Mouse (Mus musculus) heart, embryonic 10.5 days (tissue): ENCODE data around the gene Zbtb22. TPM values are rescaled to one million over a fixed set of nuclear protein-coding genes. Genes with fewer than 3 reads are reported as not detected.

Source experiments
- DNase-seq: peaks from one replicate; pipeline ENCODE4 v3.0.0-alpha.2; 2017; ENCODE audit warnings: low spot score
- H3K27ac ChIP-seq: fragments of 300-500 bp; sonication (generic); 2 replicates; pipeline ENCODE4 v1.5.1; 2016; ENCODE audit warnings: mild to moderate bottlenecking
- H3K27me3 ChIP-seq: fragments of 300-500 bp; sonication (generic); 2 replicates; pipeline ENCODE4 v1.6.1; 2016; ENCODE audit warnings: mild to moderate bottlenecking; ENCODE audit not compliant: poor library complexity, insufficient read depth, severe bottlenecking
- H3K36me3 ChIP-seq: fragments of 300-500 bp; sonication (generic); 2 replicates; pipeline ENCODE4 v1.6.1; 2016; ENCODE audit warnings: mild to moderate bottlenecking, moderate library complexity
- H3K4me1 ChIP-seq: fragments of 300-500 bp; sonication (generic); 2 replicates; pipeline ENCODE4 v1.6.1; 2016; ENCODE audit warnings: mild to moderate bottlenecking
- H3K4me3 ChIP-seq: fragments of 300-500 bp; sonication (generic); 2 replicates; pipeline ENCODE4 v1.5.1; 2016; ENCODE audit warnings: mild to moderate bottlenecking, moderate library complexity
- H3K9me3 ChIP-seq: fragments of 300-500 bp; sonication (generic); 2 replicates; pipeline ENCODE4 v1.6.1; 2016; ENCODE audit warnings: mild to moderate bottlenecking, moderate library complexity
- WGBS: fragments of 180-500 bp; shearing (Covaris S2); methylation state at CpG from one replicate; pipeline ENCODE4 v1.1.7; 2016; 5-methylcytosine and 5-hydroxymethylcytosine counted together
- polyA plus RNA-seq: library from polyadenylated mRNA; unstranded; fragments of >200 nt; fragmentation: Nextera tagmentation; extraction: Ambion mirVana; gene quantifications from 2 replicates; pipeline ENCODE4 v1.2.1, GENCODE M21; 2016

Zbtb22 gene
- polyA plus RNA-seq, 1 experiment from 2014 or later, result 17.3 TPM

- Histone ChIP-seq H3K27me3 (no peaks in the 10 kb centered on the region), H3K36me3 (peaks cover 25% of the 10 kb centered on the region), H3K9me3 (no peaks in the 10 kb centered on the region), H3K27ac (peak overlapping the region; percentile 83), H3K4me1 (peaks cover 47% of the 10 kb centered on the region), H3K4me3 (peak overlapping the region; percentile 82)
- under 1% methylated on average over 52 of the region's 52 CpGs for WGBS
- DNase-seq, result peak; percentile 92
Measured at GRCm38 (mm10) chr17:33919351-33920281, 3.9 kb downstream of the Zbtb22 start.

GRCm38 (mm10) chr17:33920282-33921097 lies 4.8 kb downstream of the Zbtb22 start:
- H3K4me1 ChIP-seq, result peaks cover 41% of the 10 kb centered on the region
- H3K4me3 ChIP-seq, result peak overlapping the region; percentile 82
- WGBS, result under 1% methylated on average over 36 of the region's 36 CpGs

GRCm38 (mm10) chr17:33921361-33921760 lies 5.7 kb downstream of the Zbtb22 start:
- Histone ChIP-seq H3K27ac (no peak overlapping the region), H3K4me1 (peaks cover 41% of the 10 kb centered on the region), H3K9me3 (no peaks in the 10 kb centered on the region), H3K36me3 (peaks cover 26% of the 10 kb centered on the region), H3K4me3 (0 out of 2 replicates have a peak overlapping the region, but pooled peaks have one; percentile 82), H3K27me3 (no peaks in the 10 kb centered on the region)
- no peak for DNase-seq
- 87% methylated on average over 7 of the region's 7 CpGs for WGBS

More at GRCm38 (mm10) chr17:33920282-33921097, 4.8 kb downstream of the Zbtb22 start:
- H3K27me3 ChIP-seq, result no peaks in the 10 kb centered on the region
- H3K9me3 ChIP-seq, result no peaks in the 10 kb centered on the region
- peak; percentile 92 for DNase-seq
- H3K36me3 ChIP-seq, result peaks cover 22% of the 10 kb centered on the region
- peak overlapping the region; percentile 83 for H3K27ac ChIP-seq

- DNase-seq, result no peak
- H3K4me1 ChIP-seq, result peaks cover 21% of the 10 kb centered on the region
- no peaks in the 10 kb centered on the region for H3K27me3 ChIP-seq
- H3K4me3 ChIP-seq, result no peak overlapping the region
- peaks cover 11% of the 10 kb centered on the region; the same call in 1 of the 2 replicates for H3K36me3 ChIP-seq
- no peak overlapping the region for H3K27ac ChIP-seq
- no peaks in the 10 kb centered on the region for H3K9me3 ChIP-seq
- 78% methylated on average over 10 of the region's 10 CpGs for WGBS
Measured at GRCm38 (mm10) chr17:33924577-33925283, 9.0 kb downstream of the Zbtb22 start.

- WGBS, result 79% methylated on average over 21 of the region's 21 CpGs
- Histone ChIP-seq H3K4me1 (peaks cover 16% of the 10 kb centered on the region), H3K27ac (no peak overlapping the region), H3K27me3 (no peaks in the 10 kb centered on the region), H3K36me3 (peaks cover 11% of the 10 kb centered on the region; the same call in 1 of the 2 replicates), H3K4me3 (no peak overlapping the region), H3K9me3 (no peaks in the 10 kb centered on the region)
- no peak for DNase-seq
Measured at GRCm38 (mm10) chr17:33925406-33926116, 9.9 kb downstream of the Zbtb22 start.

- no peak for DNase-seq
- 75% methylated on average over 17 of the region's 17 CpGs for WGBS
- no peaks in the 10 kb centered on the region for H3K9me3 ChIP-seq
- 0 out of 2 replicates have a peak overlapping the region, but pooled peaks have one; percentile 6 for H3K4me3 ChIP-seq
- H3K36me3 ChIP-seq, result peaks cover 11% of the 10 kb centered on the region; the same call in 1 of the 2 replicates
- peaks cover 24% of the 10 kb centered on the region for H3K4me1 ChIP-seq
- H3K27me3 ChIP-seq, result no peaks in the 10 kb centered on the region
- no peak overlapping the region for H3K27ac ChIP-seq
Measured at GRCm38 (mm10) chr17:33926207-33926932, 10.7 kb downstream of the Zbtb22 start.

- Histone ChIP-seq H3K4me1 (peaks cover 32% of the 10 kb centered on the region), H3K36me3 (peaks cover 27% of the 10 kb centered on the region), H3K27me3 (no peaks in the 10 kb centered on the region), H3K4me3 (peak overlapping the region; percentile 98), H3K9me3 (no peaks in the 10 kb centered on the region), H3K27ac (peak overlapping the region; percentile 95; the same call in 1 of the 2 replicates)
- 57% methylated on average over 21 of the region's 21 CpGs for WGBS
- no peak for DNase-seq
Measured at GRCm38 (mm10) chr17:33928251-33928947, 12.7 kb downstream of the Zbtb22 start.

- Histone ChIP-seq H3K27me3 (no peaks in the 10 kb centered on the region), H3K4me3 (peak within 1 kb of the TSS; percentile 98), H3K9me3 (no peaks in the 10 kb centered on the region), H3K27ac (peak within 1 kb of the TSS; percentile 95), H3K4me1 (peaks cover 29% of the 10 kb centered on the region), H3K36me3 (peaks cover 40% of the 10 kb centered on the region)
- under 1% methylated on average over 74 of the region's 80 CpGs for WGBS
- peak; percentile 94 for DNase-seq
Measured at GRCm38 (mm10) chr17:33929371-33930279, 13.9 kb downstream of the Zbtb22 start, which contains the start of gene Rgl2. TSS of gene Rgl2 (plus strand) at chr17:33929543.

GRCm38 (mm10) chr17:33930280-33931158 lies 14.8 kb downstream of the Zbtb22 start:
- no peaks in the 10 kb centered on the region for H3K27me3 ChIP-seq
- H3K9me3 ChIP-seq, result no peaks in the 10 kb centered on the region
- under 1% methylated on average over 45 of the region's 45 CpGs for WGBS
- peaks cover 29% of the 10 kb centered on the region for H3K4me1 ChIP-seq
- H3K36me3 ChIP-seq, result peaks cover 43% of the 10 kb centered on the region
- peak overlapping the region; percentile 95 for H3K27ac ChIP-seq
- H3K4me3 ChIP-seq, result peak overlapping the region; percentile 98
- no peak for DNase-seq
